Mouse (Mus musculus) MEL (cell line): ENCODE results near the gene Sh2b3. TPM values are rescaled to one million over a fixed set of nuclear protein-coding genes. Genes with fewer than 3 reads are reported as not detected.

Experiments
- DNase-seq: peaks from one replicate; pipeline ENCODE4 v3.0.0; 2011; ENCODE audit warnings: low read depth, low spot score
- H3K27ac ChIP-seq: 2 replicates; pipeline ENCODE4 v1.5.1; 2012; ENCODE audit warnings: low read depth, mild to moderate bottlenecking, control low read depth, low read length, moderate library complexity; ENCODE audit not compliant: control insufficient read depth
- H3K27me3 ChIP-seq, 2 experiments: fragments of 150-350 bp in 1 of 2; sonication (generic) in 1 of 2; 2 replicates each; pipeline ENCODE4 v1.6.1; 2012; ENCODE audit warnings: low read length in 2 of 2, mild to moderate bottlenecking in 2 of 2, improper control_type of control experiment in 1 of 2, moderate library complexity in 1 of 2; ENCODE audit not compliant: insufficient read depth in 2 of 2, control insufficient read depth in 1 of 2
- H3K36me3 ChIP-seq, 2 experiments: 2 replicates each; pipeline ENCODE4 v1.6.1; 2012 to 2014; ENCODE audit warnings: low read length in 2 of 2, improper control_type of control experiment in 1 of 2, inconsistent platforms in 1 of 2, mild to moderate bottlenecking in 1 of 2; ENCODE audit not compliant: insufficient read depth in 2 of 2, control insufficient read depth in 1 of 2
- H3K4me1 ChIP-seq, 2 experiments: fragments of 150-350 bp in 1 of 2; sonication (generic) in 1 of 2; 2 replicates each; pipeline ENCODE4 v1.6.1; 2012; ENCODE audit warnings: low read length in 2 of 2, improper control_type of control experiment in 1 of 2, mild to moderate bottlenecking in 1 of 2; ENCODE audit not compliant: insufficient read depth in 2 of 2, control insufficient read depth in 1 of 2
- H3K4me3 ChIP-seq, 2 experiments: fragments of 150-350 bp in 1 of 2; sonication (generic) in 1 of 2; 2 replicates each; pipeline ENCODE4 v1.5.1; 2012; ENCODE audit warnings: low read depth in 2 of 2, low read length in 2 of 2, mild to moderate bottlenecking in 2 of 2, moderate library complexity in 2 of 2, control low read depth in 1 of 2, improper control_type of control experiment in 1 of 2; ENCODE audit not compliant: control insufficient read depth in 1 of 2, insufficient read depth in 1 of 2
- H3K79me2 ChIP-seq: 2 replicates; pipeline ENCODE4 v1.6.1; 2012; ENCODE audit warnings: mild to moderate bottlenecking, low read length, moderate library complexity; ENCODE audit not compliant: control insufficient read depth, poor library complexity, insufficient read depth
- H3K9ac ChIP-seq: 2 replicates; pipeline ENCODE4 v1.6.1; 2012; ENCODE audit warnings: low read depth, mild to moderate bottlenecking, control low read depth, low read length, moderate library complexity; ENCODE audit not compliant: control insufficient read depth, poor library complexity, severe bottlenecking
- H3K9me3 ChIP-seq: fragments of 150-350 bp; sonication (generic); replicated peaks from 2 replicates; pipeline ENCODE4 v1.6.1; 2012; ENCODE audit warnings: mild to moderate bottlenecking, low read length, improper control_type of control experiment, moderate library complexity; ENCODE audit not compliant: insufficient read depth
- CHD2 ChIP-seq: IDR thresholded peaks from 2 replicates; pipeline ENCODE4 v1.6.1; 2011; ENCODE audit warnings: low read length, improper control_type of control experiment
- CTCF ChIP-seq, 3 experiments: IDR thresholded peaks in 2 of 3; conservative IDR thresholded peaks in 1 of 3; 2 replicates each; pipeline ENCODE4 v1.5.1; 2011 to 2012; ENCODE audit warnings: low read length in 3 of 3, low read depth in 2 of 3, mild to moderate bottlenecking in 2 of 3, improper control_type of control experiment in 1 of 3, inconsistent platforms in 1 of 3, mixed read lengths in 1 of 3, moderate library complexity in 1 of 3; ENCODE audit not compliant: control insufficient read depth in 1 of 3, insufficient read depth in 1 of 3, poor library complexity in 1 of 3, severe bottlenecking in 1 of 3
- ELF1 ChIP-seq: IDR thresholded peaks from 2 replicates; pipeline ENCODE4 v1.6.1; 2014; ENCODE audit warnings: low read depth, mild to moderate bottlenecking, inconsistent platforms, low read length, improper control_type of control experiment, moderate library complexity
- GABPA ChIP-seq: IDR thresholded peaks from 2 replicates; pipeline ENCODE4 v1.6.1; 2012; ENCODE audit warnings: low read depth, mild to moderate bottlenecking, inconsistent platforms, low read length, improper control_type of control experiment, moderate library complexity
- GATA1 ChIP-seq: IDR thresholded peaks from 2 replicates; pipeline ENCODE4 v1.6.1; 2011; ENCODE audit warnings: low read depth, low read length, improper control_type of control experiment
- HCFC1 ChIP-seq: IDR thresholded peaks from 2 replicates; pipeline ENCODE4 v1.6.1; 2012; ENCODE audit warnings: low read depth, mild to moderate bottlenecking, inconsistent platforms, low read length, improper control_type of control experiment, moderate library complexity
- KAT2A ChIP-seq: conservative IDR thresholded peaks from 2 replicates; pipeline ENCODE4 v1.6.1; 2012; ENCODE audit warnings: low read depth, low read length, improper control_type of control experiment, inconsistent platforms
- MAX ChIP-seq: IDR thresholded peaks from 2 replicates; pipeline ENCODE4 v1.6.1; 2011; ENCODE audit warnings: low read length, improper control_type of control experiment
- MAZ ChIP-seq: IDR thresholded peaks from 2 replicates; pipeline ENCODE4 v1.6.1; 2012; ENCODE audit warnings: low read depth, mild to moderate bottlenecking, inconsistent platforms, low read length, improper control_type of control experiment
- MEF2A ChIP-seq: IDR thresholded peaks from 2 replicates; pipeline ENCODE4 v1.6.1; 2014; ENCODE audit warnings: low read depth, mild to moderate bottlenecking, inconsistent platforms, low read length, improper control_type of control experiment; ENCODE audit not compliant: poor library complexity, insufficient replicate concordance, severe bottlenecking; ENCODE audit errors: extremely low read depth
- MYC ChIP-seq: IDR thresholded peaks from 2 replicates; pipeline ENCODE4 v1.6.1; 2011; ENCODE audit warnings: low read depth, mild to moderate bottlenecking, low read length, improper control_type of control experiment, moderate library complexity
- NELFE ChIP-seq: IDR thresholded peaks from 2 replicates; pipeline ENCODE4 v1.6.1; 2011; ENCODE audit warnings: low read depth, low read length, improper control_type of control experiment
- NRF1 ChIP-seq: IDR thresholded peaks from 2 replicates; pipeline ENCODE4 v1.6.1; 2014; ENCODE audit warnings: low read depth, mild to moderate bottlenecking, inconsistent platforms, low read length, improper control_type of control experiment, moderate library complexity; ENCODE audit not compliant: poor library complexity, insufficient read depth, severe bottlenecking
- POLR2AphosphoS5 ChIP-seq: IDR thresholded peaks from 2 replicates; pipeline ENCODE4 v1.6.1; 2012; ENCODE audit warnings: low read depth, borderline replicate concordance, mild to moderate bottlenecking, inconsistent platforms, low read length, moderate library complexity, mixed read lengths
- USF1 ChIP-seq: IDR thresholded peaks from 2 replicates; pipeline ENCODE4 v1.6.1; 2014; ENCODE audit warnings: low read depth, mild to moderate bottlenecking, inconsistent platforms, low read length, improper control_type of control experiment, moderate library complexity
- USF2 ChIP-seq, 2 experiments: IDR thresholded peaks; 2 replicates each; pipeline ENCODE4 v1.6.1; 2011 to 2012; ENCODE audit warnings: improper control_type of control experiment in 2 of 2, low read length in 2 of 2, borderline replicate concordance in 1 of 2, inconsistent platforms in 1 of 2, low read depth in 1 of 2, mild to moderate bottlenecking in 1 of 2; ENCODE audit not compliant: insufficient read depth in 1 of 2
- ZMIZ1 ChIP-seq: IDR thresholded peaks from 2 replicates; pipeline ENCODE4 v1.6.1; 2012; ENCODE audit warnings: low read depth, mild to moderate bottlenecking, inconsistent platforms, low read length, improper control_type of control experiment, moderate library complexity
- polyA plus RNA-seq, 2 experiments: library from polyadenylated mRNA; stranded (reverse) in 1 of 2; unstranded in 1 of 2; fragments of >175 nt in 1 of 2; fragments of >200 nt in 1 of 2; gene quantifications; 2 replicates each; pipeline versions ENCODE4 v1.2.1 to v1.2.4; 2012; ENCODE audit warnings: low replicate concordance in 2 of 2, low read depth in 1 of 2; ENCODE audit not compliant: insufficient read length in 2 of 2, insufficient read depth in 1 of 2, missing spikeins in 1 of 2
- total RNA-seq: library from RNA; depleted of rRNA; stranded (reverse); fragments of 300-350 nt; gene quantifications from 2 replicates; pipeline ENCODE4 v1.2.3, GENCODE M21; 2012

Gene Sh2b3
- total and polyA plus RNA-seq, 3 experiments, result 14.0 to 43.2 TPM; not detected in 1

GRCm38 (mm10) chr5:121782467-121782866, 55.0 kb downstream of the Sh2b3 start:
- TF ChIP-seq HCFC1 (no peak), MYC (no peak), CTCF (IDR thresholded peaks at IDR 0.05 in 2 of 3, conservative IDR thresholded peaks at IDR 0.05 in 1 of 3; ENCODE audit: control insufficient read depth in 1 of 3, insufficient read depth in 1 of 3, low read depth in 2 of 3, low read length in 3 of 3, poor library complexity in 1 of 3, severe bottlenecking in 1 of 3) (no peak), ELF1 (no peak)
- no peak overlapping the region for H3K27ac ChIP-seq
- peaks cover 0 to 21% of the 10 kb centered on the region in 2 experiments; a peak in 2 of 4 replicates for H3K36me3 ChIP-seq
- no peaks in the 10 kb centered on the region for H3K9me3 ChIP-seq
- H3K4me1 ChIP-seq, result no peaks in the 10 kb centered on the region
- H3K4me3 ChIP-seq, result no peak overlapping the region
- no peaks in the 10 kb centered on the region for H3K27me3 ChIP-seq
- H3K9ac ChIP-seq, result no peak overlapping the region
- no peaks in the 10 kb centered on the region for H3K79me2 ChIP-seq
- no peak for DNase-seq

- peaks cover 0 to 21% of the 10 kb centered on the region in 2 experiments; a peak in 2 of 4 replicates for H3K36me3 ChIP-seq
Measured at GRCm38 (mm10) chr5:121780180-121780579, 57.3 kb downstream of the Sh2b3 start.

GRCm38 (mm10) chr5:121778485-121779119, 58.8 kb downstream of the Sh2b3 start:
- Histone ChIP-seq H3K4me1 (no peaks in the 10 kb centered on the region), H3K4me3 (no peak overlapping the region), H3K27ac (no peak overlapping the region), H3K9me3 (no peaks in the 10 kb centered on the region), H3K79me2 (no peaks in the 10 kb centered on the region), H3K9ac (no peak overlapping the region), H3K27me3 (no peaks in the 10 kb centered on the region), H3K36me3 (peaks cover 0 to 24% of the 10 kb centered on the region in 2 experiments; a peak in 2 of 4 replicates)
- peak; percentile 16 for DNase-seq
- TF ChIP-seq NELFE (no peak), ZMIZ1 (no peak), CHD2 (no peak), MAX (no peak), USF2 (IDR thresholded peaks at IDR 0.05; ENCODE audit: borderline replicate concordance in 1 of 2, insufficient read depth in 1 of 2, low read depth in 1 of 2, low read length in 2 of 2) (no peak), NRF1 (no peak), CTCF (IDR thresholded peaks at IDR 0.05 in 2 of 3, conservative IDR thresholded peaks at IDR 0.05 in 1 of 3; ENCODE audit: control insufficient read depth in 1 of 3, insufficient read depth in 1 of 3, low read depth in 2 of 3, low read length in 3 of 3, poor library complexity in 1 of 3, severe bottlenecking in 1 of 3) (no peak), GATA1 (no peak), KAT2A (no peak)

More at GRCm38 (mm10) chr5:121780180-121780579, 57.3 kb downstream of the Sh2b3 start:
- Histone ChIP-seq H3K9me3 (no peaks in the 10 kb centered on the region), H3K4me1 (no peaks in the 10 kb centered on the region), H3K27me3 (no peaks in the 10 kb centered on the region), H3K9ac (no peak overlapping the region), H3K79me2 (no peaks in the 10 kb centered on the region), H3K27ac (no peak overlapping the region), H3K4me3 (no peak overlapping the region)
- no peak for DNase-seq
- TF ChIP-seq MAZ (no peak), NRF1 (no peak), MAX (no peak), MEF2A (no peak), POLR2AphosphoS5 (no peak), CTCF (IDR thresholded peaks at IDR 0.05 in 2 of 3, conservative IDR thresholded peaks at IDR 0.05 in 1 of 3; ENCODE audit: control insufficient read depth in 1 of 3, insufficient read depth in 1 of 3, low read depth in 2 of 3, low read length in 3 of 3, poor library complexity in 1 of 3, severe bottlenecking in 1 of 3) (no peak), USF2 (IDR thresholded peaks at IDR 0.05; ENCODE audit: borderline replicate concordance in 1 of 2, insufficient read depth in 1 of 2, low read depth in 1 of 2, low read length in 2 of 2) (no peak), NELFE (no peak), USF1 (no peak), GABPA (no peak)
- TF ChIP-seq, all 39 proteins: peak for 0
